Mouse (Mus musculus) bone marrow macrophage, adult 2 months (primary cell): ENCODE results near the gene Pgbd1. TPM values are rescaled to one million over a fixed set of nuclear protein-coding genes. Genes with fewer than 3 reads are reported as not detected.
"Not testable (repeated sequence)": the region's sequence is repeated elsewhere in the genome, so short reads cannot be mapped to it uniquely, and the experiment has no call there.

Source experiments
- H3K27ac ChIP-seq: 2 replicates; pipeline ENCODE4 v1.5.1; 2012; ENCODE audit warnings: low read depth, low read length; ENCODE audit not compliant: insufficient read depth
- H3K4me1 ChIP-seq: 2 replicates; pipeline ENCODE4 v1.6.1; 2012; ENCODE audit warnings: low read length; ENCODE audit not compliant: control insufficient read depth, insufficient read depth
- H3K4me3 ChIP-seq: 2 replicates; pipeline ENCODE4 v1.5.1; 2012; ENCODE audit warnings: mild to moderate bottlenecking, low read length, moderate library complexity; ENCODE audit not compliant: insufficient read depth
- CTCF ChIP-seq: IDR thresholded peaks from 2 replicates; pipeline ENCODE4 v1.5.1; 2012; ENCODE audit warnings: low read depth, mild to moderate bottlenecking, low read length, moderate library complexity
- POLR2A ChIP-seq: IDR thresholded peaks from 2 replicates; pipeline ENCODE4 v1.6.1; 2012; ENCODE audit warnings: mild to moderate bottlenecking, low read depth, low read length, borderline replicate concordance
- polyA plus RNA-seq: library from polyadenylated mRNA; stranded (reverse); fragments of >200 nt; gene quantifications from 2 replicates; pipeline ENCODE4 v1.2.4, GENCODE M21; 2012; ENCODE audit not compliant: missing spikeins, insufficient read depth, insufficient read length

Pgbd1 gene
- polyA plus RNA-seq, 1 experiment: 0.17 TPM

DNA sequence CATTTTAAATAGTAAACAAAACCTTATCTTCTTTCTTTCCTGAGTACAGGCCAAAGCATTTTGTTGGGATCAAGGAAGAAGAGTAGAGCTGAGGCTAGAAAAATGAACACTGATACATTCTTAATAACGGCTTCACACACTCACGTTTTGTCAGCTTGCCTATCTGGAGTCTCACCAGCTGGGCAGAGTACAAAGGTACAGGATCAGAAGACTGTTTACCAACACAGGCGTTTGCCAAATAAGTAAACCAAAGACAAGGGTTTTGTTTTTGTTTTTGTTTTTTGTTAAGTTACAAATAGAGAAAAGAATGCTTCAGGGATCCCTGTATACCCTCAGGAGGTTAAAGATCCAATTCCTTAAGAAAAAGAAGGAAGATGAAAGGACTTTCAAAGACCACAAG, 39.7 kb downstream of the Pgbd1 start:
- no peak for TF ChIP-seq CTCF
- TF ChIP-seq POLR2A: no peak
- Histone ChIP-seq H3K4me1 (peaks cover 2% of the 10 kb centered on the region; the same call in 1 of the 2 replicates), H3K4me3 (peak overlapping the region; percentile 67), H3K27ac (no peak overlapping the region)

DNA sequence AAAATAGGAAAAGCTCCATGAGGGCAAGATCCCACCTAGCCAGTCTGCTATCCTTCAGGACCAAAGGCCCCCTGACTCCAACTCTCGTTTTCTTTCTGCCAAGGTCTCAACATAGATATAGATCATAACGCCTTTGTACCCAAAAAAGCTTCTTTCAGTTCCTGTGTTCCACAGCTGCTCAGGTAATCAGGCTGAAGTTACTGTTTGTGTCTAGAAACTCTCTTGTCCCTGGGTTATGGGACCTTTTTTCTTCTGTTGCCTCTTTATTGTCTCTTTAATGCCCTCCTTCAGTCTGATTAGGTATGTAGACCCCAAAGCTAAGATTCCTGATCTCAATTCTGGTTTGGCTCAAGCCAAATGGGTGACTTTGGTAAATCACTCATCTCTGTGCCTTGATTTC, 43.4 kb downstream of the Pgbd1 start:
- Histone ChIP-seq H3K4me3 (no peak overlapping the region), H3K27ac (no peak overlapping the region), H3K4me1 (peaks cover 2% of the 10 kb centered on the region; the same call in 1 of the 2 replicates)
- TF ChIP-seq POLR2A (no peak), CTCF (no peak)

DNA sequence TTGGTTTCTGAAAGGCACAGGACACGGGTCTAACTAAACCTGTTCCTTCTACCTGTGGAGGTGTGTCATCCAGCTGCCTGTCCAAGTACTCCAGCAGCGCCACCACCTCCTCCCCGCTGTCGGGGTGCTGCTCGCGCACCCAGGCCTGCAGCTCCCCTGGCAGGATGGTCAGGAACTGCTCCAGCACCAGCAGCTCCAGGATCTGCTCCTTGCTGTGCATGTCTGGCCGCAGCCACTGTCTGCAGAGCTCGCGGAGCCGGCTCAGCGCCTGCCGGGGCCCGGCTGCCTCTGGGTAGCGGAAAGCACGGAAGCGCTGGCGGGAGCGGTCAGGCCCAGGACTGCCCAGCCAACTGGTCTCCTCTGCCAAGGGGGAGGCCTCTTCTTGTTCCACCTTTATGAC, 44.8 kb downstream of the Pgbd1 start:
- not testable (repeated sequence) for H3K4me3 ChIP-seq, H3K27ac ChIP-seq, H3K4me1 ChIP-seq

DNA sequence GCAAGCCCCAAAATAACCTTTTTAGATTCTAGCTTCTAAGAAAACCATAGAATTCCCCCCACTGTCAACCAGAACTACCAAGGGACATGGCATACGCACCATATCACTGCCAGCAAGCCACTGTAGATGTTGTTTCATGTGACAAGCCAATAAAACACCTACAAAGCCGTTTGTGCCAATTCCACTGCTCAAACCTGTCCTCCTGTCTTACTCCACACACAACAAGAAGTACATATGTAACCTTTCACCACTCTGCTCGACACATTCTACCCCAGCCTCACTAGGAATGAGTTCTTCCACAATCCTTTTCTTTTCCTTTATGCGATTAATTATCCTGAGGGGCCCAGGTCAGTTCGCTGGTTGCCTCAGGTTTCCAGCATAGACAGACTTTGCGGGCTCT, 45.2 kb downstream of the Pgbd1 start:
- TF ChIP-seq CTCF (no peak), POLR2A (no peak)
- H3K4me1 ChIP-seq: no peaks in the 10 kb centered on the region
- H3K4me3 ChIP-seq: no peak overlapping the region
- H3K27ac ChIP-seq: no peak overlapping the region

DNA sequence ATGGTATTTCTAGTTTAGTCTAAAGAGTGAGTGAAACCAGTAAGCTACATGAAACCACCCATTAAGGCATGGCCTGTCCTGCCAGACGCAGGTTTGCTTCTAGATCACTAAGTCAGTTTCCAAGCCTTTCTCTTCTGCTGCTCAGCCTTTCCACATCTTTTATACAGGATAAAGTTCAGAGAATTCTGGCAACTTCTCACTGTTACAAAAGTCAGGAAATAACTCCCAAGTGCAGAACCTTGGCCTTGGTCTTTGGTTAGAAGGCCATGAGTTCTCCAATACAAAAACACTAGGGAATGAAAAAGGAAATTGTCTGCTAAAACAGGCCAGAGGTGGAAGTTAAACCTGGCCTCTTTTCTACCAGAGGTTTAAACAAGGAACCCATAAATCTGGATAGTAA, 45.6 kb downstream of the Pgbd1 start:
- Histone ChIP-seq H3K4me1 (no peaks in the 10 kb centered on the region), H3K27ac (no peak overlapping the region), H3K4me3 (no peak overlapping the region)
- TF ChIP-seq POLR2A: no peak
- TF ChIP-seq CTCF: no peak

DNA sequence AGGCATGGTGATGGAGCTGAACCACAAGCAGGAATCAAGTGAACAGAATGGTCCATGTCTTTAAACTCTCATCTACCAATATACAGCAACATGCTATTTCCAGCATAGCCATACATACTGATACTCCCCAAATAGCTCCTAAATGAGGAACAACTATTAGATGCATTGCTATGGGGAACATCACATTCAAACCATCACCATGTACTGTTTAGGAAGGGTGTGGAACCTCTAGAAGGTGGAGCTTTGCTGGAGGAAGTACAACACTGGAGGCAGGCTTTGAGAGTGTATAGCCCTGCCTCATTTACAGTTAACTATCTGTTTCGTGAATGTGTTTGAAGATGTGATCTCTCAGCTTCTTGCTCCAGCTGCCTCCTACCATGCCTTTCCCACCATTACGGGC, 63.1 kb downstream of the Pgbd1 start:
- Histone ChIP-seq H3K27ac (no peak overlapping the region), H3K4me1 (no peaks in the 10 kb centered on the region), H3K4me3 (no peak overlapping the region)
- TF ChIP-seq CTCF (no peak), POLR2A (no peak)

DNA sequence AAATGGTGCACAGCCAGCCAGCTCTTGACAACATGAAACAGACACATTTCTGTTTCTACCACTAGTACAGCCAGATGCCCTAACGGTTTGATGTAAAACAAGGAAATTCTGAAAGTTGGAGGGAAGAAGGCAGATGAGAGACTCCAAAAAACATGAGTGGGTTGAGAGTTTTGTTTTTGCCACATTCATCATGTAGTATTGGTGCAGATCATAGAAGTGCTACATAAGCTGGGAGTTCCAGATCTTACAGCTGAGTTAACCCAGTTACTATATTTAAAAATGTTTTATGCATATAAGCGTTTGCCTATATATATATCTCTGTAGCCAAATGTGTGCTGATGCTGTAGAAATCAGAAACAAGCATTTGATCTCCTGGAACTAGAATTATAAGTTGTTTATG, 68.2 kb downstream of the Pgbd1 start:
- no peak overlapping the region for H3K4me3 ChIP-seq
- no peak overlapping the region for H3K27ac ChIP-seq
- no peaks in the 10 kb centered on the region for H3K4me1 ChIP-seq
- no peak for TF ChIP-seq POLR2A
- no peak for TF ChIP-seq CTCF

Other genes with a start within 250 kb of the Pgbd1 start
- gene Gpx5, start 148.3 kb downstream of the Pgbd1 start, polyA plus RNA-seq: not detected in 2 replicates
- gene Gpx6, start 128.9 kb downstream of the Pgbd1 start, polyA plus RNA-seq: not detected in 2 replicates
- not detected in 2 replicates for gene Olfr1367, start 94.1 kb downstream of the Pgbd1 start, polyA plus RNA-seq
- 5.7 and 7.1 TPM in 2 replicates for gene Zscan12, start 78.2 kb downstream of the Pgbd1 start, polyA plus RNA-seq
- gene Zkscan3, start 38.3 kb downstream of the Pgbd1 start, polyA plus RNA-seq: 54.9 and 59.3 TPM in 2 replicates
- 44.4 and 50.9 TPM in 2 replicates for gene Zscan26, start 12.7 kb upstream of the Pgbd1 start, polyA plus RNA-seq
- gene Nkapl, start 27.5 kb upstream of the Pgbd1 start, polyA plus RNA-seq: 0.92 and 1.3 TPM in 2 replicates
- gene Zkscan4, start 37.8 kb upstream of the Pgbd1 start, polyA plus RNA-seq: 1.5 and 2.6 TPM in 2 replicates
- gene Gm10065, start 38.4 kb upstream of the Pgbd1 start, polyA plus RNA-seq: not detected in 2 replicates
- 0.34 TPM in 1 of 2 replicates, not detected in the other for gene AK157302, start 54.2 kb upstream of the Pgbd1 start, polyA plus RNA-seq
- 5.1 and 18.9 TPM in 2 replicates for gene Gm11273, start 60.4 kb upstream of the Pgbd1 start, polyA plus RNA-seq
- gene Zkscan8, start 90.1 kb upstream of the Pgbd1 start, polyA plus RNA-seq: 5.6 and 5.8 TPM in 2 replicates
- gene Olfr1366, start 101.8 kb upstream of the Pgbd1 start, polyA plus RNA-seq: not detected in 2 replicates
- not detected in 2 replicates for gene Olfr1535, start 118.8 kb upstream of the Pgbd1 start, polyA plus RNA-seq
- gene Olfr1364, start 140.7 kb upstream of the Pgbd1 start, polyA plus RNA-seq: not detected in 2 replicates
- gene Olfr1362, start 173.0 kb upstream of the Pgbd1 start, polyA plus RNA-seq: not detected in 2 replicates
- gene Olfr11, start 201.5 kb upstream of the Pgbd1 start, polyA plus RNA-seq: not detected in 2 replicates
- gene Olfr1361, start 222.3 kb upstream of the Pgbd1 start, polyA plus RNA-seq: 0.48 TPM in 1 of 2 replicates, not detected in the other
- gene Olfr1360, start 236.3 kb upstream of the Pgbd1 start, polyA plus RNA-seq: not detected in 2 replicates